Mouse (Mus musculus) CH12.LX (cell line): ENCODE measurements at regions not wholly inside any gene's neighbourhood (a gene's known extent, or its start where the extent isn't known, plus 50 kb on each side); places are given as distances from the start of the nearest gene placed in this dataset.

Experiments
- CHD1 ChIP-seq: IDR thresholded peaks from 2 replicates; pipeline ENCODE4 v1.6.1; 2012; ENCODE audit warnings: low read depth, low read length, improper control_type of control experiment, inconsistent platforms
- CTCF ChIP-seq, 2 experiments: IDR thresholded peaks in 1 of 2; conservative IDR thresholded peaks in 1 of 2; 2 replicates each; pipeline ENCODE4 v1.5.1; 2011 to 2012; ENCODE audit warnings: low read depth in 2 of 2, low read length in 2 of 2, improper control_type of control experiment in 1 of 2, inconsistent platforms in 1 of 2, mild to moderate bottlenecking in 1 of 2, moderate library complexity in 1 of 2
- E2F4 ChIP-seq: IDR thresholded peaks from 2 replicates; pipeline ENCODE4 v1.6.1; 2011; ENCODE audit warnings: low read depth, low read length, improper control_type of control experiment; ENCODE audit not compliant: insufficient replicate concordance
- ELF1 ChIP-seq: IDR thresholded peaks from 2 replicates; pipeline ENCODE4 v1.6.1; 2014; ENCODE audit warnings: low read depth, mild to moderate bottlenecking, inconsistent platforms, low read length, improper control_type of control experiment
- EP300 ChIP-seq: IDR thresholded peaks from 2 replicates; pipeline ENCODE4 v1.6.1; 2011; ENCODE audit warnings: low read length, improper control_type of control experiment
- ETS1 ChIP-seq: conservative IDR thresholded peaks from 2 replicates; pipeline ENCODE4 v1.6.1; 2012; ENCODE audit warnings: low read depth, mild to moderate bottlenecking, inconsistent platforms, low read length, improper control_type of control experiment, moderate library complexity
- IRF4 ChIP-seq: IDR thresholded peaks from 2 replicates; pipeline ENCODE4 v1.6.1; 2014; ENCODE audit warnings: low read depth, mild to moderate bottlenecking, inconsistent platforms, low read length, improper control_type of control experiment
- JUND ChIP-seq: conservative IDR thresholded peaks from 2 replicates; pipeline ENCODE4 v1.6.1; 2011; ENCODE audit warnings: low read depth, low read length, improper control_type of control experiment
- MYC ChIP-seq: IDR thresholded peaks from 2 replicates; pipeline ENCODE4 v1.6.1; 2011; ENCODE audit warnings: low read depth, mild to moderate bottlenecking, improper control_type of control experiment, low read length
- NRF1 ChIP-seq: IDR thresholded peaks from 2 replicates; pipeline ENCODE4 v1.6.1; 2014; ENCODE audit warnings: low read depth, mild to moderate bottlenecking, inconsistent platforms, low read length, improper control_type of control experiment, moderate library complexity
- POLR2A ChIP-seq: IDR thresholded peaks from 2 replicates; pipeline ENCODE4 v1.6.1; 2011; ENCODE audit warnings: low read depth, mild to moderate bottlenecking, improper control_type of control experiment, low read length
- SMC3 ChIP-seq: IDR thresholded peaks from 2 replicates; pipeline ENCODE4 v1.6.1; 2011; ENCODE audit warnings: low read depth, low read length, improper control_type of control experiment
- USF2 ChIP-seq: conservative IDR thresholded peaks from 2 replicates; pipeline ENCODE4 v1.6.1; 2011; ENCODE audit warnings: low read depth, low read length, improper control_type of control experiment
- ZMIZ1 ChIP-seq: IDR thresholded peaks from 2 replicates; pipeline ENCODE4 v1.6.1; 2012; ENCODE audit warnings: low read depth, mild to moderate bottlenecking, inconsistent platforms, low read length, improper control_type of control experiment

DNA sequence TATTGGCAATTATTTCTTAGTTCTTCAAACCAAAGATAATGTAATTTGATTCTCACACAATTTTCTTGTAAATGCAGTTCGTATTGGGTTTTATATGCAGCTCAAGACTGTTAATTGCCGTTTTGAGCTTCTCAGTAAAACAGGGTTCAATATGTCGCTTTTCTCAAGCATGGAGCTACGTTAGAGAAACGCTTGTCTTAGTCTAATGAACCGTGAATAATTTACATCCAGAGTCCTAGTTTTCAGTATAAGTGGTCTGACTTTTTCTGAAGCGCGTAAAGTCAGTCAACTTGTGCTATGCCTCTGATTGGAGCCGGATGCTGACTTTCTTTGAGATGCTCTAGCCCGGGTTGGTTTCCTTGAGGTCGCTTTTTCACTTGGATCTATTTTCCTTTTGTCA, 177.8 kb upstream of the Snx7 start:
- TF ChIP-seq JUND (no peak), MYC (no peak), POLR2A (no peak), CTCF (conservative IDR thresholded peaks at IDR 0.05 in 1 of 2, IDR thresholded peaks at IDR 0.05 in 1 of 2; ENCODE audit: low read depth in 2 of 2, low read length in 2 of 2) (no peak), NRF1 (no peak), SMC3 (no peak), CHD1 (no peak), ETS1 (no peak), EP300 (no peak), ZMIZ1 (no peak), E2F4 (no peak), USF2 (no peak), IRF4 (no peak), ELF1 (no peak)
